Mouse (Mus musculus) liver, adult 2 months (tissue): ENCODE results near the gene Acnat2.
"Not testable (repeated sequence)": the region's sequence is repeated elsewhere in the genome, so short reads cannot be mapped to it uniquely, and the experiment has no call there.

Experiments
- CTCF ChIP-seq: fragments of 200-500 bp; IDR thresholded peaks from 2 replicates; pipeline ENCODE4 v1.5.1; 2011; ENCODE audit warnings: low read depth, low read length, control low read depth
- POLR2A ChIP-seq: fragments of 200-500 bp; IDR thresholded peaks from 2 replicates; pipeline ENCODE4 v1.6.1; 2011; ENCODE audit warnings: low read length, control low read depth; ENCODE audit not compliant: insufficient read depth; ENCODE audit errors: extremely low read depth

DNA sequence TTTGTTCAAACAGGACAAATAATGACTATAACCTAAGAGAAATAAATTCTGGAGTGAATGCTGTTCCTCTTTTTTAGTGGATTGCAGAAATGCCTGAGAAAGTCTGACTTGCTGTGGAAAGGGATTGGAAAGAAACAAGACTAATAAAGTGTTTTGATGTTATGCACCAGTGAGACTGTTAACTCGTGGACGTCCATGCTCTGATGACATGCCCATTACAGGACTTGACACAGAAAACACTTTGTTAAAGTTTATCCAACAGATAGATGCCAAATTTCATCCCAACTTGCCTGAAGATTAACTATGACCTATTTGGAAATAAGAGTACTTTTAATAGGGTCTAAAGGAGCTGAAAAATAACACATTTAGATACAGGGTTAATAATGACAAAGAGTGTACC lies 2.2 kb upstream of the Acnat2 start:
- TF ChIP-seq POLR2A, CTCF: not testable (repeated sequence)
